Mouse (Mus musculus): Measurements from ENCODE around the gene Tgoln1. TPM values are rescaled to one million over a fixed set of nuclear protein-coding genes. Genes with fewer than 3 reads are reported as not detected.

Tgoln1 gene
- total RNA-seq, 2 experiments from 2014 or later: 241 to 257 TPM

DNA sequence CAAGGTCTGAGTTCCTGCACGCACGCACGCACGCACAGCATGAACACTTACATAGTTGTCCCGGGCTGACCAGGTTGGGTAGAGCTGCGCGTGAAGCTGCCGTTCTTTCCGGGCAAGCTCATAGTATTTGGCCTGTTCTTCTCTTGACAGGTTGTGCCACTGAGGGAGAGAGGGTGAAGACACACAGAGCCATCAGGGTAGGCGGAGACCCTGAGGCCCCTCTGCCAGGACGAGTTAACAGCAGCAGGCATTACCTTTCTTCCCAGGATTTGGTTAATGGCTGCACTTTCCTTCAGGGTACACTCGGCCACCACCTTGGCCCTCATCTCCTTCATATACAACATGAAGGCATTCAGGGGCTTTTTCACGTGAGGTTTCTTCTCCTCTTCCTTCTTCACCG is 14.2 kb upstream of the Tgoln1 start:
- DNase-seq (ENCODE audit: low spot score in 2 of 2): no peak

DNA sequence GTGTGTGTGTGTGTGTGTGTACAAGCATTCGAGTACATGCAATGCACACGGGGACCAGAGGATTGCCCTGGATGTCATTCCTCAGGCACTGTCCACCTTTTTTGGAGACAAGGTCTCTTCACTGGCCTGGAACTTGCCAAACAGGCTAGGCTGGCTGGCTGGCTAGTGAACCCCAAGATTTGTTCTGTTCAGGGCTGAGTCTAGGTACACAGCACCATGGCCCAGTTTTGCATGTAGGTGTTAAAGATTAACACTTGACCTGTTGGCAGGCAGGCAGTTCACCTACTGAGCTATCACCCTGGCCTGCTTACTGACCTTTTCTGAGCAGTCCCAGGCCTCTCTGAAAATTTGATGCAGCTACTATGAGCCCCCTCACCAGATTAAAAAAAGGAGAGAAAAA is 13.6 kb upstream of the Tgoln1 start:
- no peak for DNase-seq (ENCODE audit: low spot score in 2 of 2)

DNA sequence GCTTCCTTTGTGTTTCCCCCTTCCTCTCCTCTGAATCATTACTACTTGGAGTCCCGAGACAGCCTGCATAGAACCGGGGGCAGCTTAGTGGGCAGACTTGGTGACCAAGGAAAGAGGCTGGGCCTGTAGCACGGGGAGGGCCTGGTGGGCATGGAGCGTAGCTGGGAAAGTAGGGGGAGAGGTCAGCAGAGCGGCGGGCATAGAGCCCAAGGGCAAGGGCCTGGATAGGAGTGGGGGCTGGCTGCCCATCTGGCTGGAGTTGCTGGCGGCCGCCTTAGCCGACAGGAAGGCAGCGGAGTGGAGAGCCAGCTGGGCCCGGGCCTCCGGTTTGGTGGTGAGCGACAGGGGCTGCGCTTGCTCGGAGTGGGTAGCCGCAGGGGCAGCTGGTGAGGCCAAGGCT is 10.5 kb upstream of the Tgoln1 start:
- no peak for DNase-seq (ENCODE audit: low spot score in 2 of 2)

DNA sequence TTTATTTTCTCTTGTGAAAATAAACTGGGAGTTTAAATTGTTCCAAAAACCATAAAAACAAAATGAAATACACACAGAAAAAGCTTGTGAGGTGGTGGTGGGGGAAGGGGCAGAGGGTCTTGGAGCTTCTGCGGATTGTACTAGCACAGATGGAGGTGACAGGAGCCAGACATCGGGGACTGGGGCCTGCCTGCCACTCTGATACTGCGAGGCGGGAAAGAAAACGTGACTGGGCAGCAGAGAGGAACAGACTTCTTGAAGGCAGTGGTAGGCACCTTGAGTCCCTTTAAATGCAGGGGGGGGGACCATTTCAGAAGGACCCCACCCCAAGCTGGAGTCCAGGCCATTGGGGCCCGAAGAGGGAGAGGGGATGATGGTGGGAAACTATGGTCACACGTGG is 9.6 kb upstream of the Tgoln1 start:
- no peak for DNase-seq (ENCODE audit: low spot score in 2 of 2)

DNA sequence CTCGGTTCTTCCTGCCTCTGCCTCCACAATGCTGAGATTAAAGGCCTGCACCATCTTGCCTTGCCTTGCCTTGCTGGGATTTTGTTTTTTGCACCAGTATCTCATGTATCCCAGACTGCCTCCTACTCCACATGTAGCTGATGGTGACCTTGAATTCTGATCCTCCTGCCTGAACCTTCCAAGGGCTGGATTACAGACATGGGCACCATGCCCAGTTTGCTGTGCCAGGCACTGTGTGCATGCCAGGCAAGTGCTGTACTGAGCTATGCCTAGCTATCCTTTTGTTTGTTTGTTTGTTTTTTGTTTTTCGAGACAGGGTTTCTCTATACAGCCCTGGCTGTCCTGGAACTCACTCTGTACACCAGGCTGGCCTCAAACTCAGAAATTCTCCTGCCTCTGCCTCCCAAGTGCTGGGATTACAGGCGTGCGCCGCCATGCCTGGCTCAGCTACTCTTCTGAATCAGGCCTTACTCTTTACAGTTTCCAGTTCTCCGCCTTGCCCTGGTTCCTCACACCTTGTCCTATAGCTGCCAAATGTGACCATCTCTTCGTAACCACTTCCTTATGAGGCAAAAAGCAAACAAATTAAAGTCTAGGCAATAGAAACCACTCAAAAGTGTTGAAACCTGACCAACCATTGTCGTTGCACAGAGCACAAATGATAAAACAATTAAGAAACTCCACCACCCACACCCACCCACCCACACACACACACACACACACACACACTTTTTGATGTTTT is 7.0 kb upstream of the Tgoln1 start:
- DNase-seq (ENCODE audit: low spot score in 2 of 2): peak; percentile 48 to 57

DNA sequence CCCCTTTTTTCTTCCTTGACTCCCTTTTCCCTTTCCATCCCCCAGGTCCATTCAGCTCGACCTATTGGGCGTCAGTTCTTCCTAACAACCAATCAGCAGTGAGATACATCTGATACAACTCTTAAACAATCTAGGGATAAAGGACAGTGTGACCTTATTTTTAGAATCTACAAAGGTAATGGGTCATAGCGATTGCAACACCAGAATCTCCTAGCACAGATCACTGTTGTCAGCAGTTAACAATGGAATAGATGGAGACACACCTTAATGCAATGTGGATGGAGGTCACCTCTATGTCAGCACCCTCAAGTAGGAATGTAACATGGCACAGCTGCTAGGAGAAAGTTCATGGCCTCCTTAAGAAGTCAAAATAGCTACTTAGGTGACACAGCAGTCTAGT is 6.1 kb upstream of the Tgoln1 start:
- DNase-seq (ENCODE audit: low spot score in 2 of 2): no peak

DNA sequence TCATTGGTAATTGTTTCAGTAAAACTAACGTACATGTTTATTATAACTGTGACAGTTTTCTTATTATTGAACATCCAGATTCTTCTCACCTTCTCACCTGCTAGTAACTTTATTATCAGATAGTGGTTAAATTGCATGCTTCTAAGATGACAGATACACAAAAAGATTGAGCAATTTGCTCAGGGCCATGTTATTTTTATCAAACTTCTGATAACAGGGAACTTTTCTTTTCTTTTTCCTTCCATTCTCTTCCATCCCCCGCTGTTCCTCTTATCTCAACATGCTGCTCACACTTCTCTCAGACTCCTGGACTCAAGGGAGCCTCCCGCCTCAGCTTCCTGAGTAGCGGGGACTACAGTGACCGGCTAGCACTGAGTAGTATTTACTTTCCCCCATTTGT is 4.1 kb upstream of the Tgoln1 start:
- no peak for DNase-seq (ENCODE audit: low spot score in 2 of 2)

DNA sequence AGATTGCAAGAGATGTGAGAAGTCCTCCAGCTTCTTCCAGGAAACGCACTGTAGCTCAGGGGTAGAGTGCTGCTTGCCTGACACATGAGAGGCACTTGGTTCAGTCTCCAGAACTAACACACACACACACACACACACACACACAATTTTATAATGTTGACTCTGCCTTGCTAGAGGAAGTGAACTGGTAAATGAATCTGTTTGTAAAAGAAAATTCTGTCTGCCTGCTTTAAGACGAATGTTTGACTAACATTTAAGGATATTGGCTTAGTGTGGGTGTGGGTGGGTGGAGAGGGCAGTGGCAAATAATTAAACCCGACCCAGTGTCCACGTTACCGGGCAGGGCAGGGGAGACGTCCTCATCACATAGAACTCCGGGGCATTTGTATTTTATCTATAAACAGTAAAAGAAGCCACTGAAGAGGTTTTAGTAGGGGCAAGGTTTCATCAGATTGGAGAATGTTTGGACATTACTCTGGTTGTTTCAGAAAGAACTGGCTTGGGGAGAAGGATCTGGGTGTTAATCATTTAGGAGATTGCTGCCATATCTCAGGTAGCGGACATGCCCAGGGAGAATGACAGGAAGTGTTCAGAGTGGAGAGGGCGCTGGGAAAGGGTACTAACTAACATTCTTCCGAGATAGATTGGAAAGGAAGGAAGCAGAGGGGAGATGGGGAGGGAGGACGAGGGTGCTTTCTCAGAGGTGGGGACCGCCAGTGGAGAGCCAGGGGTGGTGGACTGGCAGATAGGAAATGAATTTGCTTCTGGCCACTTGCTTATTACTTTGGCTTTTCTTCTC is 3.1 kb upstream of the Tgoln1 start:
- DNase-seq (ENCODE audit: low spot score in 2 of 2): no peak

DNA sequence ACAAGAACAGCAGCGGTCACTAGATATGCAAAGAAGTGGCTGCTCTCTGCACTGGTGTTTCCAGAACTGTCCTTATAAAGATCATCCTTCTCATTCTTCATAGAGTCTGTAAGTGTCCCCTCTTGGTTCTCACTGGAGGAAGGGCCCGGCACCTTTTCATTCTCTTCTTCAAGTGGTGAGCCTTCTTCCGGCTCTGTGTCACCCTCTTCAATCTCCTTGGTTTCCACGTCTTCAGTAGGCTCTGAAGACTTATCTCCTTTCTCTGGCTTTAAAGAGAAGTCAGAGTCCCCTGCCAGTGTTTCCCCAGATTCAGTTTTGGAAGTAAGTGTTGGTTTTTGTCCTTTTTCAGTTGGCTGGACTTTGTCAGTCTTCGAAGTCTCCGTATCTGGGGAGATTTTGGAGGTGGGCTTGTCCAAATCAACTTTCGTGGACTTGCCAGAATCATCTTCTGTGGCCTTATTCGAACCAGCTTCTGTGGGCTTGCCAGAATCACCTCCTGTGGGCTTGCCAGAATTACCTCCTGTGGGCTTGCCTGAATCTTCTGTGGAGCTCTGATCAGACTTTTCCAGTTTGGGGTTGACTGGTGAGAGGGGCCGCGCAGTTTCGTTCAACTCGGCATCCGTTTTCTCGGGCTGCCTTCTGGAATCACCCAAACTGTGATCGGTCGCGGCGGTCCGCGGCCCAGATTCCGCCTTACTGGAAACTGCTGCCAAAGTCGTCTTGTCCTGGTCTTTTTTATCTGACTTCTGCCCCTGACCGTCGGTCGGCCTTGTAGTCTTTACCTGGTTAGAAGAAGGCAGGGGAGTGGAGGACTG is 1.0 kb downstream of the Tgoln1 start:
- no peak for DNase-seq (ENCODE audit: low spot score in 2 of 2)

DNA sequence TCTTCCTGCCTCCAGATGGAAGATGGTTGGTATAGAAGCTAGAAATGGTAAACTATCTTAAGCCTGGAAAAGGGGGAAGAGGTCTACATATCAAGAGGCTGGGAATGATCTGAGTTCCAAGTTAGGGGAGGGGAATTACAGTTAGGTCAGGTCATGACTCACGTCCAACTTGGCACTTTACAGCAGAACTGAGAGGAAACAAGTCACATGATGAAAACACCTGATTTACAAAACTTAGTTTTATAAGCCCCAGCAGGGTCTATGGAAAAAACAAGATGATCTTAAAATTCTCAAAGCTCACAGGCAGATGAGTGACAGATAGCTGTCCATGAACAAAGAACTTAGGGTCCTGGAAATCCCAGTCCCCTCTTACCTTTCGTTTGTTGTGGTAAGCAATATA is 1.6 kb downstream of the Tgoln1 start:
- no peak for DNase-seq (ENCODE audit: low spot score in 2 of 2)

DNA sequence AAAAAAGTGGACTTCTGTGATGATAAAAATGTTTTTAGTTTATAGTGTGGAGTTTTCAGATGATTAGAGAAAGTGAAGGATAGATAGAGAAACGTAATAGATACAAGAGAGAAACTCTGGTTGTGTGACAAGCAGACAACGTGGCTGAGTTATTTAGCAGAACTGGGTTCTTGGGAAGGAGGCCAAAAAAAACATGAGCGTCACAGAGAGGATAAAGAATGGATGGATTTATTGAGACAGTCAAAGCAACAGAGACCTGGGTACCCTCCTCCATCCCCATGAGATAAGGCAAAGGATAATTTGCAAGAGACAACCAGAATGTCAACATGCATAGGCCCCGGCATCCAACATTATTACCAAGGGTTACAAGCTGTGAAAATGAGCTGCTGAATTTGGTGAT is 6.5 kb downstream of the Tgoln1 start:
- DNase-seq (ENCODE audit: low spot score in 2 of 2): no peak

DNA sequence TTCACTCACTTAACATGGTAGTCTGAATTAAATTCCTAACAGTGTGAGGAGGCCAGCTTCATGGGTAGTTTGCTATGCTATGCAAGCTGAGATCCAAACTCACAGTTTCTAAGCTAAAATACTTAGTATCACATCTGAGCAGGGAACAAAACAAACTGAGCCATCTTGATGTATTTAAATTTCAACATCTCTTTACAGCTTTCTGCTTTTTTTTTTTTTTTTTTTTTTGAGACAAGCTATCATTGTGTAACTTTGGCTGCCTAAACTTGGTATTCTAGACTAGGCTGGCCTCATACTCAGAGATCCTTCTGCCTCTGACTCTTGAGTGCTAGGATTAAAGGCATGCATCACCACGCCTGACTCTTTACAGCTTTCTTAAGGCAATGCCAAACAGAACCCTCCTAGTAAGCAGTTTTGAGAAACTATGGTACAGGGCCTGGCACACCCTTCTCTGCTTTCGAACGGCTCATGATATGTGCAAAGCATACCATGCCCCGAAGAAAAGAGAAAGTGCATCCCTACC is 8.1 kb downstream of the Tgoln1 start:
- DNase-seq (ENCODE audit: low spot score in 2 of 2): no peak

DNA sequence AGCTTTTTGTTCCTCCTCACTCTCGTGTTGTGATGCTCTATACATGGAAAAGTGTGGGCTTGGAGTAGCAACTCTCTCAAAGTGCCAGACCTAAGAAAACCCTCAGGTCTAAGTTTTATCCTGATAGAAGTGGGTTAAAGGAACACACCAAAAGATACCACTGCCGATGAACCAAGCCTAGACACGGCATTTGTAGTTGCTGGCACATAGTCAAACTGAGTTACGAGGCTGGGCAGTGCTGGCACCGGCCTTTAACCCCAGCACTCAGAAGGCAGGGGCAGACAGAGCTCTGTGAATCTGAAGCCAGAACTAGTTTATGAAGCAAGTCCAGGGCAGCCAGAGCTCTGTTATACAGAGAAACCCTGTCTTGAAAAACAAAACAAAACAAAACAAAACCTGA is 9.1 kb downstream of the Tgoln1 start:
- DNase-seq (ENCODE audit: low spot score in 2 of 2): no peak

DNA sequence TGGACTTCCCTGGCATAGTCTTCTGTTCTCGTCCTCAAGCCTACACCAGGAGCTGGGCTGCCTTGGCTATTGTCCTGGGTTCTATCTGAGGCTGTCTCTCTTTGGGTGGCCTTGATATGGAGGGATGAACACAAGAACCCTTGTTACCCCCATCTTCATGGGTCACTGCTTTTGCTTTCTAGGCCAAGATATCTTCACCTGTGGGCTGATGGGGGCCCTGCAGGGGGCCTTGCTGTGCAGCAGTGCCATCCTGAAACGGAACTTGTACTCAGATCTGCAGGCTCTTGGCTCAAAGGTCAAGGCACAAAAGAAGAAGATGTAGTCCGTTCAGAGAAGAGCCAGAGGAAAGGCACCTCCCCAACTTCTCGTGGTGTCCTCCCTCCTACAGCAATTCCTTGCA is 9.7 kb downstream of the Tgoln1 start:
- DNase-seq (ENCODE audit: low spot score in 2 of 2): no peak

DNA sequence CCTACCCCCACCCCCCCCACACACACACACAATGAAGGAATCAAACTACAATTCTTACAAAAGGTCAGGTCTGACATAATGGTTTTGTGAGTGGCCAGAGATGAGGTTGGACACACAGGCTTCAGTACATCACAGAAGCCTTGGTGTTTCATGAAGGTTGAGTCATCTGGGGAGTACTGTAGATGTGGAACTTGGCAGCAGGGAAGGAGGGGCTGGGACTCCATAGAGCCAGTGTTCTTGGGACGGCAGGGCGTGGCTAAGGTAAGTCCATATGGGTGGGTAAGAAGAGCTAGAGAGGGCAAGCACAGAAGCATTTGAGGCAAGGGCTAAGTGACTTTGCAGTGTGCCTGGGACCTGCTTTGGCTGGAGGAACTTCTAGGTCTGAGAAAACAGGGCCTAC is 12.7 kb downstream of the Tgoln1 start:
- no peak for DNase-seq (ENCODE audit: low spot score in 2 of 2)

DNA sequence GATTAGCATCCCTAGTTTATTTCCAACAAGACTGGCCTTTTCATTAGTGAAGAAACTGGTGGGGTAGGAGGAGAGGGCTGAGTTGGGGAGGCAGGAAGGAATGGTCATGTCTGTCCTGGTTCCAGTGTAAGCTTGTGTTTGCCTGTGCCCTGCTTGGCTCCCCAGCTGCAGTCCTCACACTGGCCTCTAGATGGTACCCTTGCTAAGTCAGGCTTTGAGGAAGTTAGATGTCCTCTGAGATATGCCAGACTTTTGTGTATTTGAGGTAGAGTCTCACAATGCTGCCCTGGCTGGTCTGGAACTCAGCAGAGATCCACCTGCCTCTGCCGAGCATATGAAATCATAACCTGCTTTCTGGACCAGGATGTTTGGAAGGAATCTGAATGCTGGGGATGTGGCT is 15.1 kb downstream of the Tgoln1 start:
- DNase-seq (ENCODE audit: low spot score in 2 of 2): peak; percentile 80 to 84

DNA sequence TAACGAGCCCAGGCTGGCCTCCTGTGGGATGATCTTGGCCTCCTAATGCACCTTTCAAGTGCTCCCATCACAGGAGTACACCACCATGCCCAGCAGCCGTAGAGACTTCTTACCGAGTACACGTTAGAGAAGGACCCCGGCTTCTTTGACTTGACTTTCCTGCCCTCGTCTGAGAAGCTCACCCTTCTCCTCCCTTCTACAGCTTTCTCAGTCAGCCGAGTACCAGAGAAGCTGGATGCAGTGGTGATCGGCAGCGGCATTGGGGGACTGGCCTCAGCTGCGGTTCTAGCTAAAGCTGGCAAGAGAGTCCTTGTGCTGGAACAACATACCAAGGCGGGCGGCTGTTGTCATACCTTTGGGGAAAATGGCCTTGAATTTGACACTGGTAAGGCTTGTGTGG is 16.0 kb downstream of the Tgoln1 start:
- no peak for DNase-seq (ENCODE audit: low spot score in 2 of 2)

DNA sequence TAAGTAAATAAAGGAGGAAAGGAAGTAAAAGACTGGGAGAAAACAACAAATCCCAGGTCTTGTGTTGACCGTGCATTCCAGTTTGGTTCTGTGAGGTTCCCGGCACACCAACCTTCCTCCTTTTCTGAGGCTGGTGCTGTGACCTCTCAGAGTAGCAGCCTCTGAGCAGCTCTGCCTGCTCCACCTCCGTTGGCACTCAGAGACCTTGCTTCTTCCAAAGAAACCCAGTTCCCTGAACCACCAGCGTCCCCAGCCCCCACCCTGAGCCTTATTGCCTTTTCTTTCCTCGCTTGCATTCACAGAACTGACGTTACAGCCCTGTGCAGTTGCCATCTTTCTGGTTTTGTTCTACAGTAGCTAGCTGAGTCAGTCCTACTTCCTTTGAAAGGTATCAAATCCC is 16.6 kb downstream of the Tgoln1 start:
- no peak for DNase-seq (ENCODE audit: low spot score in 2 of 2)

DNA sequence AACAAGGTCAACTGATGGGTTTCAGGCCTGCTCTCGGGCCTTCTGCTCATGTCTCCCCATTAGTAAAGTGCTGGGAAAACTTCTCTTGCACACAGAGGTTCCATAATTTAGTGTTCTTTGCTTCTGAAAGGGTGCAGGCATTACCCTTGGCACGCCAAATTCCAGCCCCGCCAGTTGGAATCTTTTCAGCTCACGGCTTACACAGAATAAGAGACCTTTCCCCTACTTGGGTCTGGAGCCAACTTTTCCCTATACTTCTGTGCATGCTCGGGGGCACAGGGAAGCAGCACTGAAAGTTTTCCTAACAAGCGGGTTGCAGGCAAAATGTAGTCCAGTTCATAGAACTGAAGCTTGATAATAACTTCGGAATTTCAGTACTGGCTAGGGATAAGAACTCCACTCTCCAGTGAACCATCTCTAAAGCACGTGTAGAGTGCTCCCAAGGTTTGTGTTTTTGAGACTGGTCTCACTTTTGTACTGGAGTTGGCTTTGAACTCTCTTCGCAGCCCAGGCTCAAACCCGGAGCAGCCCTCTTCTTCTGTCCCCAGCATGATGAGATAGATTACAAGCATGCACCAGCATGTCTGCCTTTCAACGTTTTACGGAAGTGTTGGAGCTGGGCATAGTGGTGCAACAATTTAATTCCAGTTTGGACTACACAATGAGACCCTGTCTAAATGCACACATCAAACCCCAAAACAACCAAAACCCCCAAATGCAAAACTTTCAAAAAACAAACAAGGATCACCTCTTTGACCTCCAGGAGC is 17.8 kb downstream of the Tgoln1 start:
- DNase-seq (ENCODE audit: low spot score in 2 of 2): peak in 1 of 2 experiments; percentile 51

DNA sequence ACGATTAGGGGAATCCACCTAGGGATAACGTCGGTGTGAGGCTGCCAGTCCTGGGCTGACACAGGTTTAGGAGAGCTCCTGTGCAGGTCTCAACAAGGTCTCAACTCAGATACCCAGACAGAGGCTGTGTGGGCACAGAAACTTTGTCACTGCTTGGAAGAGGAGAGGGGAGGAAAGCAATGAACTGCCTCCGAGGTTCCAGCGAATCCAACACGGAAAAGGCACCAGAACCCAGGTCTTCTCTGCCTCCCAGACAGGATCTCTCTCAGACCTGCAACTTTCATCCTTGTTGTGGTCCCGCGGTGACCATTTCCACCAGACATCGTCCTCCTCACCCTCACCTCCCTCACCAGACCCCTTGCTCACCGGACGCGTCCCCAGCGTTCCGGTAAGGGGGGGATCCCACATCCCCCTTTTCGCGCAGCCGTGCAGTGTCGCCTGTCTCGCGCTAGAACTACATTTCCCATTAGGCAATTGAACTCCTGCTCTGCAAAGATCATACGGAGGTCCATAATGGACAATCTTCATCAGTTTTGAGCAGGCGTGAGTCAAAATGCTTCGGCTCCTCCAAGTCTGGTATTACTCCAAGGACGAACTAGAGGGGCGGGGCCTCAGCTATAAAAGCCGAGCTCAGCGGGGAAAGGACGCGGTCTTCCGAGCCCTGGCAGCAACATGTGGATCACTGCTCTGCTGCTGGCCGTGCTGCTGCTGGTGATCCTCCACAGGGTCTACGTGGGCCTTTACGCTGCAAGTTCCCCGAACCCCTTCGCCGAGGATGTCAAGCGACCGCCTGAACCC is 18.6 kb downstream of the Tgoln1 start, which contains the start of the genes Elmod3 and Retsat:
Gene Elmod3 (minus strand): TSS at position 458 of the 798 bp plus-strand sequence.
Gene Retsat (plus strand): TSS at position 520 of the 798 bp plus-strand sequence.
- peak; percentile 95 to 97 for DNase-seq (ENCODE audit: low spot score in 2 of 2)

All from adrenal gland, adult 18-20 months (tissue).